Mouse (Mus musculus): ENCODE results near the gene Cbx5.

The Cbx5 gene

DNA sequence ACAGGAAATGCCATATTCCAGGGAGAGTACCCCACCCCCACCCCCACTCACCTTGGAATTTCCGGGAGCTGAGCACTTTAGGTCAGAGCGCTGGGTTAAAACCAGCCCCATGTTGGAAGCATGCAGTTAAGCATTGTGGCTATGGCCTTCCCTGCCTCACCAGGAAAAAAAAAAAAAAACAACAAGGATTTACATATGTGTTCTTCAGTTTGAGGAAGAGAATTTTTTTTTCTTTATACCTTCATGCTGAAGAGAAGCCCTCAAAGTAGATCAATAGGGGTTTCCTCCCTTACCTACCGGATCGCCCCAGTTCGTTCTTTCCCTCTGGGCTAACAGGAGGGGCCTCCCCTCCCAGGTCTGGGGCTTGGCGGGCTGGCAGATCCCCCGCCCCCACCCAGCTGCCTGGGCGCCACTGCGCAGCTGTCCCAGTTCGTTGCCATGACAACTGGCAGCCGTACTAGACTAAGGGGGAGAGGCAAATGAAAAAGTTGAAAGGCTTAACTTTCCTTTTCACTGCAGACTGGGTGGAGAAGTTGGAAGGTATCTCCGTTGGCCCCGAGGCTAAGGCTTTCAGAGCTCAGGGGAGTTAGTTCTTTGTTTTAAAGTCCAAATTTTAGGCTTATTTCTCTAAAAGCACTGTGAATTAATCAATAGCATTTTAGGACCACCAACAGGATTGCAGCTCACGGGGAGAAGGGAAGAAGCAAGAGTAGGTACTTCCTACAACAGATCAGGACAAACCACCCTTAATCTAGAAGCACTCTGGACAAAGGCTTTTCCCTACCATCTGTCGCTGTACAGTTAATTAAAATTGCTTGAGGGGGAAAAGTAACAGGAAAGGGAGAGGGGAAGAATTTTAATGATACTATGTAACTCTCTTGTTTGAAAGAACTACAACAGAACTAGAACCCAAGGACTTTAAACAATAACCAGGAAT is 24.4 kb downstream of the Cbx5 start:
- DNase-seq (ENCODE audit: low read depth, low spot score), result peak; percentile 93

DNA sequence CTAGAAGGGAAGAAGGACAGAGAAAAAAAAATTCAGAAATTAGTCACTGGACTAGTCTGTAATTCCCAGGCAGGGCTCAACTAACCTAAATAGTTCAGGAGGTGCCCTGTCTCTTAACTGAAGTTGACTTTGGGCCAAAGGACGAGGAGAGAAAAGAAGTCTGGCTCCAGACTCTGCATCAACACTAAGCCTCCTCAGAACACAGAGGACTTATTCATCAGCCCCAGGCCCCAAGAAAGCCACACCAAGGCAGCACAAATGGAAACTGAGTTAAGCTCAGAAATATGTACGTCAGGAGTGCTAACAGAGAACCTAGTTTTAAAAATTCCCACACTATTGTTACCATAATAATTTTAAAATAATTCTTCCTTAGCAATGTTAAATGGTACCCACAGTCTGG is 25.5 kb downstream of the Cbx5 start:
- peak; percentile 17 for DNase-seq (ENCODE audit: low read depth, low spot score)

DNA sequence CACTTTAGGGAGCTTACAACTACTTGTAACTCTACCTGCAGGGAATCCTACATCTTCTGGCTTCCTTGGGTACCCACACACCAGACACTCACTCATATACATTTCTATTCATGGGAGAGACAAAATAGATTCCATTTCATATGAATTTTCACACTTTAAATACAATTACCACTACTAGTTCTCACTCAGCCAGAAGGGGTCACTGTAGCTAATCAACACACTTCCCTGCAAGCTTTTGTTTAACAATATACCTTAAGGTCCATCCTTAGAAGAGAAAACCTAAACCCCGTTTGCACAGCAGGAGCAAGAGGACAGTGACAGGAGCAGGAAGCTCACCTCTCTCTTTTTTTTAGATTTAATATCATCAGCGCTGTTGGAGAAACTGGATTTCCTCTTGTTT is 34.5 kb downstream of the Cbx5 start:
- DNase-seq (ENCODE audit: low read depth, low spot score), result no peak

DNA sequence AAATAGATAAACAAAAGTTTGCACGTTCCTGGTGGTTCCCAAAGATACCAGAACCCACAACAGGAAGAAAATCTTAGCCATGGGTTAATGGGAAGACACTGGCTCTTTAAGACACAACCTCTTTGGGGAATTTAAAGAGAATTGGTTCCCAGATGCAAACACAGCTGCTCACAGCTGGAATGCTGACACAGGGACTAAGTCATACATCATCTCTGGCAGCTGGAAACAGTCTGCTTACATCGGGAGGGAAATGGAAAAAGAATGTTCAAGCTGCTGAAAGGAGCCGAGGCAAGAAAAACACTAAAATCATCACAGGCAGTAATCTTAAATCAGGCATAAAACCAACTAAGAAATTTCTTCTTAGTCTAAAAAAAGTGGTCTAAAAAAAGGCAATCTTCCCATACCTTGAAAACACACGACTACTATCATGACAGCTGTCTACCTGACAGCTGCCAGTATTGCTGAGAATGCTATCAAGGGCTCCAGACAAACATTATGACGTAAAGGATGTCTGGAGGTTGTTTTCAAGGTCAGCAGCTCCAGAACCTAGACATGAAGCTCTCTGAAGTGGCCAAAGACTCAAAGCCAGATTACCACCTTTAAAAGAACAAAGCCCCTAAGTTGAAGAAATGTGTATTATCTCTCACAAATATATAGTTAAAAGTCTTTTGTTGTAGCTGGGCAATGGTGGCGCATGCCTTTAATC is 37.4 kb downstream of the Cbx5 start:
- DNase-seq (ENCODE audit: low read depth, low spot score), result peak; percentile 41

DNA sequence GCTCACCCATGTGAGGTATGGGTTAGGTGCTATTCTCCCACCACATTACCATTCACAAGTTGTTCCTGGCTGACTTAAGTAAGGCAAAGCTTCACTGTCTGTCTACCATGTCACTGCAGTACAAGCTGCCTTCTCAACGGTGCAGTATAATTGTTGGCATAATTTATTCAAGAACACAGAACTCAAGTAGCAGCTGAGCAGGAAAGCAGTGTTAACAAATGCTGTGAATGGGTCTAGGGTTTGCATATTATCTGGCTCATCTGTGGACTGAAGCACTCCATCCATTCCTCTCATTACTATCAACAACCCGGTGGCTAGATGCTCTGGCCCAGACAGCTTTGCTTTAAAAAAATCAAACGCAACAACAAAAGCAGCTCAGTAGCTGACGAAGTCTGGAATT is 41.8 kb downstream of the Cbx5 start:
- DNase-seq (ENCODE audit: low read depth, low spot score), result peak; percentile 26

DNA sequence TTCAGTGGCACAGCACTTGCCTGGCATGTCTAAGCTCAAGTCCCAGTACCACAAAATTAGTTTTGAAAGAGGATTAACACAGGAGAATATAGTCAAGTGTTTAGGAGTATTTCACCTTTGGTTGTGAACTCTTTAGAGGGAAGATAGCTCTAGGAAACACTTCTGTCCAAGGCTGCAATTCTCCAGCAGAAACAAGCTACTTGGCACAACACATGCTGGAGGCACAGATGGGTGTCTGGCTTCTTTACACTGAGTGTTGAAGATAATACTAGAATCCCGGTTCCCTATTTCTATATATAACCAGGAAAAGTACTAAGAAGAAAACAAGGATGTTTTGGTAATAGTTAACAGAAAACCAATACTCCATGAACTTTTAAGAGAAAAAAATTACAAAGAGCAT is 42.8 kb downstream of the Cbx5 start:
- DNase-seq (ENCODE audit: low read depth, low spot score), result peak; percentile 53

DNA sequence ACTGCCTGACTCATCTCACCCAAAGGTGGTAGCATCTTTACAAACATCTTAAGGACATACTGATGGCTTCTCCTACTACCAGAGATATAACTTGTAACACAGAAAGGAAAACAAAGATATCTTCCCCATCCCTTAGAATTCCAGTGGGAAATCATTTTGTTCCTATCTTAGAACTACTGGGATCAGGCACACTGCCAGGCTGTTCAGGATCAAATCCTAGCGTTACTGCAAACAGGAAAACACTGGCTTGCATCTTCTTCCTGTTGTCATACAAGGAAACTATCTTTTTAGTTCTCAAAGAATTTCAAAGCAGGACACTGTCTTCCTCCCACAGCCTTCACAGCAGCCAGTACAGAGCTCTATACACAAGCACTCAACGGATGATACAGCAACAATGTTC is 46.0 kb downstream of the Cbx5 start:
- no peak for DNase-seq (ENCODE audit: low read depth, low spot score)

DNA sequence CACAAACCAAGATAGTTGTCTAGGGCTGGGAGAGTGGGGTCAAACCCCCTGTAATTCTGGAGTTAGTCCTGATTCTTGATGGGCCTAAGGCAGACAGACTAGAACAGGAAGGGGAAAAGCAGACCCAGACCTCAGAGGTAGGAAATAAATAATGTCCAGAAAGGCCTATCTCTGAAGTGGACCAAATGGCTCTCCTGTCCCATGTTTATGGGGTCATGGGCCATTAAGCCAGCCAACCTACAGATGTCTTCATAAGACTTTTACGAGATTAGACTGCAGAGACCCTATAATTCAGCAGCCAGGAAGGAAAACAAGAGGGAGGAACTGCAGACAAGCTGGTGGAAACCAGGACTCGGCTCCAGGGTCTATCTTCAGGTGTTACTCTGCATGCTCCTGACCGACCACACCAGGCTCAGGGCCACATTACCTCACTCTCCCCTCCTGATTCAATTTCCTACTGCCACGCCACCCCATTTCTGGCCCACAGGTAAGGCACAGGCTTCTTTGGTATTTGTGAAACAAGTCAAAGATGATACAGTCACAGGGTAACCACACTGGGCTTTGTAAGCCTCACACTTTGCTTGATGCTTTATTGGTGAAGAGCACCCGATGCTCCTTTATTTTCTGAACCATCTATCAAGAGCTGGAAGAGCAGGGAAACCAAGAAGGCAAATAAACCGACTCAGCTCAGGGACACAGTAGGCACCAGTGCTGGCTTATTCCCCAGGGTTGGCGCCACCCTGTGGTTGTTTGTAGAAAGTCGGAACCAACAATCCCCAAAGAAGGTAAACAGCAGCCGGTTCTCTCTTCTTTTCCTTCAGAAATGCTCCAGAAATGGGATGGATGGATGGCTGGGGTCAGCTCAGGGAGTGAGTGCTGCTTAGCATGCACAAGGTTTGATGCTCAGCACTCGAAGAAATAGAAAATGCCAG is 48.8 kb downstream of the Cbx5 start:
- peak; percentile 68 for DNase-seq (ENCODE audit: low read depth, low spot score)

DNA sequence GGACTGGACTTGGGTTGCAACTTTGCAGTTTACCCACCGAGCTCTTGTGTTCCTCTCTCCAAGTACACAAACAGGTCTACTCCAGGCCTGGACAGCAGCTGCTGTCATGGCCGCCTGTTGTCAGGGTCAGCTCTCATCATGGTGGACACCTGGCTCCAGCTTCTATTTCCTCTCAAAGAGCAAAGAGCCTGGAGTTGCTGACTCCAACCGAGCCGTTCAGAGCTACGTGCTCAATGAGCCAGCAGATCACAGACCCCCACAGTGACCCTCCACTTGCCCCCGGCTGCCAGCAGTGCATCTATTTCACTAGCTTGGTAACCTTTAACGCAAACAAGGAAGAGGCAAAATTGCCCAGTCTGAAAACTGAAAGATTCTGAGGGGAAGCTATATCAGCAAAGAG is 49.5 kb downstream of the Cbx5 start:
- DNase-seq (ENCODE audit: low read depth, low spot score), result no peak

DNA sequence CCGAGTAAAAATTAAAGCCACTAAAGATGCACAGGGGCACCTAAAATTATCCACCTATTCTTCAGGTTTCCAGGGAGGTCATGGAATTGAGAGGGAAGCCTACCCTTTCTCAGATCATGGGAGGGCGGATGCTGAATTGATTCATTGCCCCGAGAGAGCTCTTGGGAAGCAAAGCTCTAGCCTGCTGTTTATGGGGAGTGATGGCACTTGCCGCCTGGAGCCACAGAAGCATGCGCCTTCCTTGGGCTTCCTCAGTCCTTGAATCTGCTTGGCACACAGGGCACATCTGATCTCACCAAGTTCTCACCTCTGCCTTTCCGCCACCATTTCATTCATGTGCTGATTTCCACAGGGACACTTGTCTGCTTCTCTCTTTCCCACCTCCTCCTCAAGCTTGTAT is 51.8 kb downstream of the Cbx5 start:
- no peak for DNase-seq (ENCODE audit: low read depth, low spot score)

DNA sequence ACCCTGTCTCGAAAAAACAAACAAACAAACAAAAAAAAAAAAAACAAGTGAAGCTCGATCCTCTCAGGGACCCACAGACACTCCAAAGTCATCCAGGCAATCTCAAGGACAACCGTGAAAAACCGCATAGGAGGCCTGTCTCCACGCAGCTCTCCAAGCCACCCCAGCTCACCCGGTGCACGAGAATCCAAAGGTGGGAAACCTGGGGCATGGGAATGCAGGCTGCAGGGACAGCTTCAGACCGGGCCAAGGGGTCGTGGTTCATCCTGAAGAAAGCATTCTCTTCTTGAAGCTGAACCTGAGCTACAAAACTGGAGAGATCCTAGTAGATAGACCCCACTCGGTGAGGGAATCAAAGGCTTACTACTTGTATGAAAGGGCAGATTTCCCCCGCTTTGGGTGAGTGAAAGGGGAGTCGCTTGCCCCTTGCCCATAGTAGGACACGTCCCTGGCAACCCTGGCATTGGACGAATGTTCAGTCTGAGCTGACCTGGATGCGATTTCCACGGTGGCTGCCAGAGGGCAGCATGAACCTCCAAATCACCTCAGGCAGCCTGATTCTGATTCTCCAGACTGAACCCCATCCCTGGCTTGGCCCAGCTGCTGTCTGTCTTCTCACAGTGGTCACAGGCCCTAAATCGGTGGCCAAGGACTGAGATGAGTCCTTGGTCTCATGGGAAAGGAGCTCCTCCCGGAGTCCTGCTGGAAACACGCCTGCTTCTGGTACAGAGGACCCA is 54.0 kb downstream of the Cbx5 start:
- peak; percentile 75 for DNase-seq (ENCODE audit: low read depth, low spot score)

DNA sequence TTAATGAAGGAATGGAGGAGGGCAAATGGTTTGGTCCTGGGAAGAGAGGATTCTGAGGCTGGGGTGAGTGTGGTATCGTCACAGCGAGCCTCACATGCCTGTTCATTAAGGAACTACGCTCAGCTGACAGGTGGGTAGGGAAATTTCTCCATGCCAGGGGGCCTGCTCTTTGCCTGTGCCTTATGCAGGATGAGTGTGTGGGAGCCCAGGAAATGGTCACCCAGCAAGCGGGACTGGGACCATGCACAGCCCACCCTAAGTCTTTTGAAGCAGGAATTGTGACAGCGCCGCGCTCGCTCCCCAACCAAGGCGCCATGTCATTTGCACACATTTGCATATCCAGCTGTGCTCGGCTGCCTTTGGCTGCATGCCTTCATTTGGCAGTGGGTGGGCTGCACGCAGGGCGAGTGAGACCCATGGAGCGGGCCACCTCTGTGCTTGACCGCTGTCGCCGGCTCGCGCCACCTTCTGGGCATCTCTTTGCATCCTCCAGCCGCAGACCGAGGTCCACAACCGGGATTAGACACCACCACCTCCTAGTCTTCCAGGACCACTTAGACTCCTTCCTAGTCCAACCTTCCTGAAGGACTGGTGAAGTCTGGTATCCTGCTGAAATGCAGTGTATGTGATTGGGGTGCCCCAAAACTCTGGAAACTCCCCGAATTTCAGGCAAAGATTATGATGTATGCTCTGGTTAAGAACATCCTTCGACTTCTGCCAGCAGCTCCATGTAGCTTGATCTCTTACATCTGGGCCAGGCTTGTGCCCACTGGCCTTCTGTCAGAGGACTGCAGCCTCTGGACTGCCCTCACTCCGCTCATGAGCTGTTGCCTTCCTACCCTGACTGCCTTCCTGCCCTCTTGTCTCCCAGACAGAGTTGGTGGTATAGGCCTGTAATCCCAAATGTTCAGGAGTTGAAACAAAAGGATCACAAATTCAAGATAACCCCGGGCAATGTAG is 55.7 kb downstream of the Cbx5 start:
- DNase-seq (ENCODE audit: low read depth, low spot score), result peak; percentile 20

DNA sequence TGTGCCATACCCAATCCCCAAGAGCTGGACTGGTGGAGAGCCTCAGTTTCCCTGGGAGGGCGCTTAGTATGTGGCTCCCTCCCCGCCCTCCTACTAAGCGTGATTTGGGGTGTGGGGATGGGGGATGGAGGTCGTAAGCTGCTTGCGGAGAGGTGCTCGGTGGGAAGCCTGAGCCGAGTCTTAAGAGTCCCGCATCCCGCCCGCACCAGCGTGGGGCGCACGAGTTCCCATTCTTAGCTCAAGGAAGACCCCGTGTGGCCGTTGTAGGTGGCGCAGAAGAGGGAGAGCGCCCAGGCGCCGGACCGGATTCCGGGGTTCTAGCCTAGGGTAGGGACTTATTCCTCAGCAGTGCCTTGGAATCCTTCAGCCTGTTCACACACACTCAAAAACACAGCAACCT is 56.5 kb downstream of the Cbx5 start:
- peak; percentile 75 for DNase-seq (ENCODE audit: low read depth, low spot score)

DNA sequence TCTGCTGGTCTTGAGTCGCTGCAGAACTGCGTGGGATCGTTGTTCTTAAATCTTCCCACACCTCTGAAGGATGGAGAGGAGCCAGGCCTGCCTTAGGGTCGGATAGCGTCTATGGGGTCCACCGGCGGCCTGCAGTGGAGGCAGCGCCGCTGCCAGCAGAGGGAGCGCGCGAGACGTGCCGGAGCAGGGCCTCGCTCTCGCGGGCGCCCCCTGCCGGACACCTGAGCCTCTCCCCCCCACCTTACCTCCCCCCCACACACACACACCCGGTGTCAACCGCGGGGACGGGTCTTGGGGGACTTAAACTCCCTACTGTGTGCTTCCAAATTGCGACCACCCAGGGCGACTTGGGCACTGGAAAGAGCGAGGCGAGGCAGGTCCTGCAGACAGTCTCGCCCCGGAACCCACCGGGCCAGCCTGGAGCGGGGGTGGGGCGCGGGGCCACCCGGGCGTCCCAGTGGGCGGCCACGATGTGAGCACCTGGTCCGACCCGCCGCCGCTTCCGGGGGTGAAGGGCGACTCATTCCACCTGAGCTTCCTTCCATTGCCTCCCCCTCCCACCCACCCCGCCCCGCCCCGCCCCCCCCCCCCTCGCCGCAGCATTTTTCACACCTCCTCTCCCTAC is 57.3 kb downstream of the Cbx5 start:
- peak; percentile 83 for DNase-seq (ENCODE audit: low read depth, low spot score)

DNA sequence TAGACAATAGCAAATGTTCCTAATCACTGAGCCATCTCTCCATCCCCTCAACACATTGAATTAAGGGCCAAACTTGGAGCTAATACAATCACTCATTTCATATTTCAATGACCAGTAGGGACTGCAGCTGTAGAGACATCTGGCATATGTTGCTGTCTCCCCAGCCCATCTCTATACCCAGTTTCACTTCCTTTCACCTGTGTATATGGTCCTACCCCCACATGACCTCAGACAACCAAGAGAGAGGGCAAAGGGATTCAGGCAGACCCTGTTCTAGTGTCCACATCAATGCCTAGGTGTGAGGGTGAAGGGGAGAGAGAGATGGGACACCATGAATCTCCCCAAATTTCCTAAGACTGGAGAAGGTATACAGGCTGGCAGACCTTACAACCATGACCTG is 59.2 kb downstream of the Cbx5 start:
- no peak for DNase-seq (ENCODE audit: low read depth, low spot score)

DNA sequence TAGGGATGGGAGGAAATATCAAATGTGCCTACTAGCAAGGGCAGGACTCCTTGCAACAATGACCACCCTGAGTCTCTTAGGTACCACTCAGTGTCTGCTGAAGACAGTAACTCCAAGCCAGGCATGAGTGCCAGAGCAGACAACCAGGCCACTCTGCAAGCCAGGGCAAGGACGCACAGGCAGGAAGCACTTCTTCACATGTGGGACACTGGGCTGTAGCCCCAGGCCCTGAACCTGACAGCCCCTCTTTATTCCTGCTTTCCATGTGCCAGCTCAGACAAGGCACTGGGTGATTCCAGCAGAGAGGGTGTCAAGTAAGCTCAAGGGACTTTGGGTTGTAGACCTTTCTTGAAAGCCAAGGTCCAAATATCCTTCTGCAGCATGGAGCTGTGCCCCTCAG is 60.8 kb downstream of the Cbx5 start:
- no peak for DNase-seq (ENCODE audit: low read depth, low spot score)

DNA sequence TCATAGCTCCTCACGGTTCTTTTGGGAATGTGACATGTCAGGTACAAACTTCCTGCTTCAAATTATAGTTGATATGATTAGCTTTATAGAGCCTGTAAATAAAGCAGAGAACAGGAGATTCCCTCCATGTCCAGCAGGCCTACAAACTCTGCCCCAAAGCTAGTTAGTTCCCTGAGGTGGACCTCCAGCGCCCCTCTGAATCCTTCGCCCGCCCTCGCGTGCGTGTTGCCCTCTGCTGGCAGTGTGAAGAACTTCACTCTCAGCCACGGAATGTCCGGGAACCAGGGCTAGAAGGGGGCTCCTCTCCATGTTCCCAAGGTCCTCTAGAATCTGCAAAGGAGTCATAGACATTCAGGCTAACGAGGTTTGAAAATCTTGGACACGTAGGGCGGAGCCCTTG is 61.5 kb downstream of the Cbx5 start:
- DNase-seq (ENCODE audit: low read depth, low spot score), result no peak

DNA sequence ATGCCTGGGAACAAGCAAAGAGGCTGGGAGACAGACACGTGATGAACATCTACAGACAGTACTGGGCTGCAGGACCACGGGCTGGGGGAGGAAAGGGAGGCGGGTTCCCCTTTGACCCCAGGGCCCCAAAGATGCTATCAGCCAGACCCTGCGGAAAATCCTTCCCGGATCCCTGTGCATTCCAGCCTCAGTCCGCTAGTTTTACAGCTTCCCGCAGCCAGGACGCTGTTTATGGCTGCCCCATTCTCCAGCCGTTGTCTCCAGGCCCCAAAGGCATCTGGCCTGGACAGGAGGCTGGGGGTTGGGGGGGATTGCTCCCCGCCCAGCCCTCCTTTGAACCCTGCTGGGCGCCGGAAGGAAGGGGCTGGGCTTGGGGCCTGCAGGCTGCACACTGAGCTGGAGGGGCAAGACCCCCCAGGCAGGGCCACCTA is 62.0 kb downstream of the Cbx5 start:
- no peak for DNase-seq (ENCODE audit: low read depth, low spot score)

DNA sequence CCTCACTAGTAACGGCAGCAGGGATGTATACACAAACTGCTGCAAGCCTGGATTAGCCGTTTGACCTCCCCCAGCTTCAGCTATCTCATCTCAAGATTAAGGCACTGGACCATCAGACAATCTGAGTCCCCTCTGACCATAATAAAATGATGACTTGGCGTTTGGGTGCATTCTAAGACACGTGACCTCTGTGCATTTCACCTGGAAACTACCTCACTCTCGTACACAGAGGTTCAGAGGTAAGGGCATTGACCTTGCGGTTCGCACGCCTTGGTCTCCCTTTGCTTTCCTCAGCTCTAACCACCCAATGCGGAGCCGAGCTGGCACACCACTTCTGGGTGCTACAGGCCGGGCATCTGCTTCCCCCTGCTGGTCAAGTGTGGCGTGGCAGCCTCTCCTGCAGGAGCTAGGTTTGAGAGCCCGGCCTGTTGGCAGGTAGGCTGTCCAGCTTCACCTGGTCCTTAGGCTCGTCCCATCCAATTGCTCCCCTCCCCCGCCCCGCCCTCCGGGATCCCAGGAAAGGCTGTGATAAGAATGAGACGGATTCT is 62.7 kb downstream of the Cbx5 start:
- peak; percentile 91 for DNase-seq (ENCODE audit: low read depth, low spot score)

Measured in brain, adult 2 months (tissue).